Mouse (Mus musculus) heart, embryonic 16.5 days (tissue): ENCODE data around the gene Flt4. TPM values are rescaled to one million over a fixed set of nuclear protein-coding genes. Genes with fewer than 3 reads are reported as not detected.

Experiments
- ATAC-seq: fragments of 200-750 bp; cut with Nextera tagmentation; replicated peaks from 2 replicates; pipeline ENCODE4 v1.8.0; 2017; ENCODE audit warnings: moderate number of reproducible peaks; ENCODE audit not compliant: insufficient read depth, low FRiP score; ENCODE audit errors: extremely low read depth
- H3K27ac ChIP-seq: fragments of 300-500 bp; sonication (generic); 2 replicates; pipeline ENCODE4 v1.5.1; 2014; ENCODE audit warnings: mild to moderate bottlenecking, low read length, control low read depth, moderate library complexity
- H3K27me3 ChIP-seq: fragments of 300-500 bp; sonication (generic); 2 replicates; pipeline ENCODE4 v1.6.1; 2014; ENCODE audit warnings: low read length, mixed read lengths; ENCODE audit not compliant: control insufficient read depth, insufficient read depth
- H3K36me3 ChIP-seq: fragments of 300-500 bp; sonication (generic); 2 replicates; pipeline ENCODE4 v1.6.1; 2014; ENCODE audit not compliant: control insufficient read depth, insufficient read depth
- H3K4me1 ChIP-seq: fragments of 300-500 bp; sonication (generic); 2 replicates; pipeline ENCODE4 v1.6.1; 2014; ENCODE audit warnings: low read length, mixed read lengths; ENCODE audit not compliant: control insufficient read depth, insufficient read depth
- H3K4me2 ChIP-seq: fragments of 300-500 bp; sonication (generic); 2 replicates; pipeline ENCODE4 v1.6.1; 2014; ENCODE audit warnings: low read depth, mild to moderate bottlenecking, control low read depth, low read length
- H3K4me3 ChIP-seq: fragments of 300-500 bp; sonication (generic); 2 replicates; pipeline ENCODE4 v1.5.1; 2014; ENCODE audit warnings: mild to moderate bottlenecking, control low read depth, low read length
- H3K9ac ChIP-seq: fragments of 300-500 bp; sonication (generic); 2 replicates; pipeline ENCODE4 v1.6.1; 2014; ENCODE audit warnings: low read length, control low read depth
- H3K9me3 ChIP-seq: fragments of 300-500 bp; sonication (generic); replicated peaks from 2 replicates; pipeline ENCODE4 v1.6.1; 2016; ENCODE audit warnings: low read length; ENCODE audit not compliant: control insufficient read depth
- WGBS: fragments of 180-500 bp; shearing (Covaris S2); extraction: QIAGEN DNeasy Blood & Tissue Kit; methylation state at CpG from one replicate; pipeline ENCODE4 v1.1.7; 2014; 5-methylcytosine and 5-hydroxymethylcytosine counted together
- polyA plus RNA-seq: library from polyadenylated mRNA; unstranded; fragments of >200 nt; fragmentation: Nextera tagmentation; extraction: Ambion mirVana; gene quantifications from 2 replicates; pipeline ENCODE4 v1.2.1, GENCODE M21; 2015

Flt4 gene
- polyA plus RNA-seq, 1 experiment from 2014 or later, result 6.1 TPM

GRCm38 (mm10) chr11:49702014-49702413, 93.0 kb downstream of the Flt4 start:
- Histone ChIP-seq H3K27me3 (no peaks in the 10 kb centered on the region), H3K4me2 (no peak overlapping the region), H3K9me3 (no peaks in the 10 kb centered on the region), H3K4me3 (no peak overlapping the region), H3K9ac (no peak overlapping the region), H3K27ac (no peak overlapping the region), H3K4me1 (peaks cover 3% of the 10 kb centered on the region), H3K36me3 (peaks cover 39% of the 10 kb centered on the region)
- no peak for ATAC-seq
- WGBS, result 97% methylated on average over 8 of the region's 8 CpGs

Other genes starting within 250 kb of the Flt4 start
- not detected in 2 replicates for gene Olfr1389, start 186.2 kb upstream of the Flt4 start, polyA plus RNA-seq
- not detected in 2 replicates for gene Olfr1388, start 172.6 kb upstream of the Flt4 start, polyA plus RNA-seq
- not detected in 2 replicates for gene Olfr1387, start 153.9 kb upstream of the Flt4 start, polyA plus RNA-seq
- not detected in 2 replicates for gene Olfr1386, start 144.2 kb upstream of the Flt4 start, polyA plus RNA-seq
- gene Olfr1385, start 120.2 kb upstream of the Flt4 start, polyA plus RNA-seq, result 0.05 TPM in 1 of 2 replicates, not detected in the other
- not detected in 2 replicates for gene Olfr1384, start 102.5 kb upstream of the Flt4 start, polyA plus RNA-seq
- gene Olfr1383, start 89.6 kb upstream of the Flt4 start, polyA plus RNA-seq, result not detected in 2 replicates
- gene Olfr1382, start 81.0 kb upstream of the Flt4 start, polyA plus RNA-seq, result not detected in 2 replicates
- gene Olfr1381, start 65.8 kb upstream of the Flt4 start, polyA plus RNA-seq, result not detected in 2 replicates
- gene Olfr1380, start 52.4 kb upstream of the Flt4 start, polyA plus RNA-seq, result not detected in 2 replicates
- 2.1 and 5.3 TPM in 2 replicates for gene Scgb3a1, start 54.3 kb downstream of the Flt4 start, polyA plus RNA-seq
- gene Cnot6, start 103.5 kb downstream of the Flt4 start, polyA plus RNA-seq, result 30.0 and 33.6 TPM in 2 replicates
- 10.4 and 13.1 TPM in 2 replicates for gene Gfpt2, start 184.9 kb downstream of the Flt4 start, polyA plus RNA-seq
- gene Mapk9, start 237.5 kb downstream of the Flt4 start, polyA plus RNA-seq, result 34.8 and 36.5 TPM in 2 replicates